Mouse (Mus musculus): ENCODE data around the gene Gm28845. TPM values are rescaled to one million over a fixed set of nuclear protein-coding genes. Genes with fewer than 3 reads are reported as not detected.
"Not testable (repeated sequence)": the region's sequence is repeated elsewhere in the genome, so short reads cannot be mapped to it uniquely, and the experiment has no call there.

The Gm28845 gene
- total RNA-seq, 4 experiments from 2014 or later: not detected

DNA sequence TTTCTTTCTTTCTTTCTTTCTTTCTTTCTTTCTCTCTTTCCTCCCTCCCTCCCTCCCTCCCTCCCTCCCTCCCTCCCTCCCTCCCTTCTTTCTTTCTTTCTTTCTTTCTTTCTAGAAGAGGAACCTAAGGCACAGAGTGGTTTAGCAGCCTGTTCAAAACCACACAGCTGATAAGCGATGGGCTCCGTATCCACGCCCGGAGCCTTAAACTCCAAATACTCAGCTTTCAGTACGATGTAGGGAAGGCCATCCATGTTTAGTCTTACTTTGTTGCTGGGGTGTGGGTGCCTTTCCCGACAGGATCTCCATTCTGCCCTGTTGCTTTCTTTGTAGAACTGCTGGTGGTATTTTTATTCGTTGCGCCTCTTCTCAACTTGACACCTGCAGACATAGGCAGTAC, 10.2 kb downstream of the Gm28845 start:
- DNase-seq (ENCODE audit: low spot score in 2 of 2): no peak

- DNase-seq (ENCODE audit: low spot score in 2 of 2): no peak
Observed at GRCm38 (mm10) chr1:65107654-65108279, 11.6 kb downstream of the Gm28845 start.

- DNase-seq (ENCODE audit: low spot score in 2 of 2): no peak
Observed at GRCm38 (mm10) chr1:65103273-65103672, 16.1 kb downstream of the Gm28845 start, which contains the start of gene Cryga. TSS of gene Cryga (minus strand) at chr1:65103373.

DNA sequence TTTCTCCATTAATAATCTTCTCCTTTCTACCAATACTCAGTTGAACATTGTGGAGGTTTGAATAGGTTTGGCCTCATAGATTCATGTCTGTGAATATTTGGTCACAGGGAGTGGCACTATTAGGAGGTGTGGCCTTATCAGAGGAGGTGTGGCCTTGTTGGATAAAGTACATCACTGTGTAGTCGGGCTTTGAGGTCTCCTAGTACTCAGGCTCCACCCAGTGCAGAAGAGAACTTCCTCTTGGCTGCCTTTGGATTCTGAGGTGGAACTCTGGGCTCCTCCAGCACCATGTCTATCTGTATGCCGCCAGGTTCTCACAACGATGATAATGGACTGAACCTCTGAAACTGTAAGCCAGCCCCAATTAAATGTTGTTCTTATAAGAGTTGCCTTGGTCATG, 22.4 kb downstream of the Gm28845 start:
- DNase-seq (ENCODE audit: low spot score in 2 of 2): no peak

DNA sequence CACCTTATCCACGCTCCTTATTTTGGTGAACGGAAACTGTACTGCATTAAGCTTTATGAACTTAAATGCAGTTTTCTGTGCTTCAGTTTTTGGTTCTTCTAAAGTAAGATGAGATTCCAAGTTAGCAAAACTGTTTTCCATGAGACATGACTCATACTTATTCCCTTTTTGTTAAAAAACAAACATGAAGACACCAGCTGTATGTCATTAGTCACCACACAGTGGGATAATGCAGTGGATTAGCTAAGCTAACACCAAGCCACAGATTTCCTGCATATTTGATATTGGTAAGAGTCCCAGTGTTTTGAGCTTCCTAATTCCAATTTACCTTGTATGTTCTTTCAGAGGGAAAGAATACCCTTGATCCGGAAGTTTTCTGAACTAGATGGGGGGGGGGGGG, 27.8 kb downstream of the Gm28845 start:
- no peak for DNase-seq (ENCODE audit: low spot score in 2 of 2)

DNA sequence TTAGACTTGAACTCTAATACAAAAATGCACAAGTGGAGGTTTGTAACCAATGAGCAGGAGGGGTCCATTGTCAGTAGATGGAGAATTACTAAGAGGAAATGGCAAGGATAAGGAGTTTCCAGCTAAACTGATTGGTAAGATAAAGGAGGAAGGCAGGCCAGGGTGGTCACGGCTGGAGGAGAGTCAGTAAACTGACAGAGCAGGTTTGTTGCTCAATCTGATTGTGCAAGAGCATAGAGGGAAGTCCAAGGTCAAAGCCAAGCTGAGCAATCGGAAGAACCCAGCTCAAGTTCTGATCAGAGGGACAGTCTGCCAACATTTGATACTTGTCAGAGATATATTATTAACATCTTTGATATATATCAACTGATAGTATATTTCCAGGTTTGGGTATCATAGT, 29.0 kb downstream of the Gm28845 start:
- no peak for DNase-seq (ENCODE audit: low spot score in 2 of 2)

GRCm38 (mm10) chr1:65088567-65089356, 30.6 kb downstream of the Gm28845 start:
- DNase-seq (ENCODE audit: low spot score in 2 of 2): no peak

DNA sequence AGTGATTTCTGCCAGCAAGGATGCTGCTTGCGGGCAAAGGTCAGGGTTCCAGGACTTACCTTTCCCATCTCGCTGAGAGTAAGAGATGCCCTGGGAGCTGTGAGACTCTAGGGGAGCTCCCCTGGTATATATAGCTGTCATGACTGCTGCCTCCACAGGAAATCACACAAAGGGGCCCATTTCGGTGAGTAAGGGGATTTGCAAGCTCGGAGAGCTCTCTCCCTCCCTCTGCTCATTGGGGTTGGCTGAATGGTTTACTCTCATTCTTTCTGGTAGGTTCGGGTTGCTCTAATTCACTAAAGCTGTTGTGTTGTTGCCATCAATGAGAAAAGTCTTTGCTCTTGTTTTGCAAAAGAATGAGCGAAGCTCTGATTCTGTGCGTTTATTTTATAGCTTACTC, 37.2 kb downstream of the Gm28845 start, which contains the start of gene Crygb:
Crygb (minus strand) TSS at position 101 of the 400 bp plus-strand sequence.
- DNase-seq (ENCODE audit: low spot score in 2 of 2): no peak

DNA sequence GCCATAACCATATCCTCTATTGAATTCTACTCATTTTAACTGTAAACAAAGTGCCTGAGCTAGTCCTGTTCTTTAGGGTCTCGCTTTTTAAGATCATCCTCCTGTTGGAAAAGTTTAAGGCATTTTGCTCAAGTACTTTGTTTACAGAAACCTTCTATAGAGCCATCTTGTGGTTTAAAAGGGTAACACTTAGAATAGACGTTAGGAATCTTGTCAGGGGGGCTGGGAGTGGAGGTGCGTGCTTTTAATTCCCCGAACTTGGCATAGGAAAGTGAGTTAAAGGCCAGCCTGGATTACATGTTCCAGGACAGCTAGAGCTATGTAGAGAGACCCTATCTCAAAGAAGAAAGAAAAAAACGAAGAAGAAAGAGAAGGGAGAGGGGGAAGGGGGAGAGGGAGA, 43.8 kb downstream of the Gm28845 start:
- DNase-seq (ENCODE audit: low spot score in 2 of 2): no peak

DNA sequence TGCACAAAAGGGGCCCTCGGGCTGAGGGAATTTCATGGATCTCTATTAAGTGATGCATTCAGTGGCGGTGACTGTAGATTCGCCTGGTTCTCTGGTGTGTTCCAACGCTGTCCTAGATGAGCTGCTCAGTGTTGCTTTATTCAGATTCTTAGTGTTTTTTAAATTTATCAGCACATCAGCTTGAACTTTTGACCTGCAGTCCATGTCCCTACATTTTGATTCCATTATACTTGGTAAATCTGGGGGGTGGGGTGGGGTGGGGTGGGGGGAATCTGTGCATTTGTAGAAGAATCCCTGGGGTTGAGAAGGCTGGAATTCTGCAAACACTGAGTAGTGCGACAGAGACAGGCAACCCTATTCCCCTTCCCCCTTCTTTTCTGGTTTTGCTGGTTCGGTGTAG, 45.8 kb downstream of the Gm28845 start, which contains the start of gene Crygc:
Crygc (minus strand) TSS at position 101 of the 400 bp plus-strand sequence.
- DNase-seq (ENCODE audit: low spot score in 2 of 2): no peak

DNA sequence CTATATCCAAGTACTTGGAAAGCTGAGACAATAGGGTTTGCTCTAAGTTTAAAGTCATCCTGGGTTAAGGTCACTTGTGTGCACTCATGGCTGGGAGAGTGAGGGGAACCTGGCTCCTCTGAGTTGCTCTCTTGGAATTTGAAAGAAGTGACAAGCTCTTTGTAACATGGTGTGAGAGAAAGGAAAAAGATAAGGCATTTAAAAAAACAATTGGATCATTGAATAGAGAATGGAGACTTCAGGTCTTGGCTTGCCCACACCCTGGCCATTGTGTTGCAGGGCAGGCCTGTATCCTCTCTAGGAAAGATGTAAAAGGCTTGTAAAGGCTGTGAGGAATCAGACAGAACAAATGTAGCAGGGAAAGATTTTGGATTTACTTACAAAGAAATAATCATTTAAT, 51.5 kb downstream of the Gm28845 start:
- no peak for DNase-seq (ENCODE audit: low spot score in 2 of 2)

- no peak for DNase-seq (ENCODE audit: low spot score in 2 of 2)
Observed at GRCm38 (mm10) chr1:65064201-65064600, 55.2 kb downstream of the Gm28845 start.

DNA sequence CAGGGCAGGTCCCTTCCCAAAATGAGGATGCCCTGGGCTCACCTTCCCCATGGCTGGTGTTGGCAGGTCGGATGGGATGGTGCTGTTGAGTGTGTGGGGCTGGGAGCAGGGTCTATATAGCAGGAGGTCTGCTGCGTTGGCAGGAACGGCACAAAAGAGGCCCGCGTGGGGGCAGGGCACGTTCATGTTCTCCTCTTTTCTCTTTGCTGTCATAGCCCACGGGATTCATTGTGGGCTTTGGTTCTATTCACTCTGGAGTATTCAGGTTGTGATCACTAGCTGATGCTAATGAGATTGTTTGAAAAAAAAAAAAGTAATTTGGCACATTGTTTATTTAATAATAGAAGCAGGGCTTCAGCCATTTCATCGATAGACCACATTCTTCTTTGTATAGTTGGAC, 56.0 kb downstream of the Gm28845 start, which contains the start of gene Crygd:
Crygd (minus strand) TSS at position 101 of the 400 bp plus-strand sequence.
- no peak for DNase-seq (ENCODE audit: low spot score in 2 of 2)

DNA sequence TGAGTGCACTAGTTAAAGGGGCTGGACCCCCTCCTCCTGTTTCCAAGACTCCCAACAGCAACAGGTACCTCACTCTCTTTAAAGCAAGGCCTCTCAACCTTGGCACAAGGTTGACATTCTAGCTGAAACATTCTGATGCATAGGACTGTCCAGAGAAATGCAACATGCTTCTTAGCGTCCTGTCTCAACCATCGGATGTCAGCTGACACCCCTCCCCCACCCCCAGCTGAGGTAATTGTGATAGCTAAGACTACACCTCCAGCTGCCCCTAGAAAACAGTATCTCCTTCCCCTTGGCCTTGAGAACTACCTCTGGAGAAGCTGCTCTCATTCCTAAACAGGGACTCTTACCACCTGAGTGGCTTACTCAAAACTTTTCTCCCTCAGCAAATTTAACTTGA, 67.2 kb downstream of the Gm28845 start:
- no peak for DNase-seq (ENCODE audit: low spot score in 2 of 2)

DNA sequence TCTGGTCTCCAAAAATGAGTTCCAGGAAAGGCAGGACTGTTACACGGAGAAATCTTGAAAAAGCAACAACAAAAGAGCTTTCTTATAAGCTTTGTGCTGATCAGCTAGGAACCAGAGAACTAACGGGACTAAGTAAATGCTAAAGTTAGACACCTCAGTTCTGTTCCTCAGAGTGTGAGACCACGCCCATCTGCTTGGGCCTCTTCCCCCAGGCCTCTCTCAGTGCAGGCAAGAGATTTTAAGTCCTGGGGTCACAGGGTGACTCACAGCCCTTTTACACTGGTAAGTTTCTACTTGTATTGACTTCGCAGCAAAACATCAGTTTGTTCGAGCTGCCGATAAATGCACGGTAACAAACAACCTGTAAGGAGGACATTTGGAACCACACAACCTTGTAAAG, 67.7 kb downstream of the Gm28845 start:
- DNase-seq (ENCODE audit: low spot score in 2 of 2): no peak

DNA sequence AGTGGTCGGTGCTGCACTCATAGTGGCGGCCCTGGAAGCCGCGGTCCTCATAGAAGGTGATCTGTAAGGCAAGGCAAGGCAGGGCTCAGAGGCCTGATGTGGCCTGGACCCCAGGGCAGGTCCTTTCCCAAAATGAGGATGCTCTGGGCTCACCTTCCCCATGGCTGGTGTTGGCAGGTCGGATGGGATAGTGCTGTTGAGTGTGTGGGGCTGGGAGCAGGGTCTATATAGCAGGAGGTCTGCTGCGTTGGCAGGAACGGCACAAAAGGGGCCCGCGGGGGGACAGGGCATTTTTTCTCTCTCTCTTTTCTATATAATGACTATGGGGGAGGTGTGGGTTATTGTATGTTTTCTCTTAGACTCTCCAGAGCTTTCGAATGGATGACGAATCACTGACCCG, 68.4 kb downstream of the Gm28845 start, which contains the start of gene Cryge:
Cryge (minus strand) TSS at position 198 of the 400 bp plus-strand sequence.
- DNase-seq (ENCODE audit: low spot score in 2 of 2): not testable (repeated sequence)

Other genes with a start within 250 kb of the Gm28845 start
- gene Plekhm3, start 162.7 kb downstream of the Gm28845 start, total RNA-seq (2022): 10 to 100 TPM; 37.1 to 46.7 (median 41.8) TPM
- under 1 TPM in 3 of 4 experiments, not detected in 1; 0.47 to 0.57 (median 0.54) TPM for gene Akr1cl, start 86.8 kb downstream of the Gm28845 start, total RNA-seq (2022)
- not detected for gene Cryge, start 68.4 kb downstream of the Gm28845 start, total RNA-seq (2022)
- not detected for gene Crygd, start 56.1 kb downstream of the Gm28845 start, total RNA-seq (2022)
- gene Crygc, start 45.9 kb downstream of the Gm28845 start, total RNA-seq (2022): not detected
- gene Crygb, start 37.3 kb downstream of the Gm28845 start, total RNA-seq (2022): not detected
- gene Cryga, start 16.2 kb downstream of the Gm28845 start, total RNA-seq (2022): 1 to 10 TPM in 3 of 4 experiments, not detected in 1; 1.4 to 2.0 (median 1.6) TPM
- gene D630023F18Rik, start 3.7 kb upstream of the Gm28845 start, total RNA-seq (2022): 10 to 100 TPM; 10.1 to 11.2 (median 10.7) TPM
- 10 to 100 TPM; 46.0 to 56.9 (median 53.5) TPM for gene Idh1, start 66.9 kb upstream of the Gm28845 start, total RNA-seq (2022)
- 10 to 100 TPM; 44.0 to 49.6 (median 48.1) TPM for gene Pikfyve, start 67.1 kb upstream of the Gm28845 start, total RNA-seq (2022)
- under 1 TPM; 0.41 to 0.98 (median 0.72) TPM for gene Pth2r, start 162.5 kb upstream of the Gm28845 start, total RNA-seq (2022)

Measured in layer of hippocampus, adult 8-10 months (tissue).